ENCODE assay signal across 23 mouse cellular contexts in genomic region chr10:127103631-127104030, GRCm38 (mm10). TPM values are rescaled to one million over a fixed set of nuclear protein-coding genes. Genes with fewer than 3 reads are reported as not detected.
DNase-seq lines count a peak whose midpoint lies in the region; ATAC-seq and TF ChIP-seq lines count a peak whose summit lies in the region.
"Had no signal": no experiment of that assay in that cellular context is flagged by ENCODE, and none has a peak within 500 bp of the region (broad histone marks: within the 10 kb centered on the region; RNA-seq: fewer than 3 reads in every experiment).

No protein-coding gene starts in this region.

- H3K4me2 ChIP-seq in liver, embryonic 15.5 days, result 0 out of 2 replicates have a peak overlapping the region, but pooled peaks have one; percentile 15
- no peak overlapping the region for H3K4me2 ChIP-seq in hindbrain, embryonic 16.5 days (ENCODE audit: low read length)
- H3K4me2 ChIP-seq: embryonic facial prominence, embryonic 13.5 days; forebrain, embryonic 12.5 days; heart, embryonic 11.5 days; kidney, embryonic 15.5 days; neural tube, embryonic 12.5 days; stomach, embryonic 15.5 days had no signal

- no peak for TF ChIP-seq EP300 in MEL (IDR thresholded peaks at IDR 0.05; ENCODE audit: low read depth in 1 of 2, low read length in 2 of 2)

- peaks cover 2 to 18% of the 10 kb centered on the region in 2 experiments for H3K36me3 ChIP-seq in MEL (ENCODE audit: control insufficient read depth in 1 of 2, insufficient read depth in 2 of 2, low read length in 2 of 2)
- H3K36me3 ChIP-seq in liver, embryonic 15.5 days (replicated peaks), result peaks cover 19% of the 10 kb centered on the region
- H3K36me3 ChIP-seq in hindbrain, embryonic 16.5 days (ENCODE audit: control insufficient read depth, insufficient read depth, low read length), result peaks cover 10% of the 10 kb centered on the region

- no peak overlapping the region for H3K9ac ChIP-seq in MEL (ENCODE audit: control insufficient read depth, low read depth, low read length, poor library complexity, severe bottlenecking)
- no peak overlapping the region for H3K9ac ChIP-seq in liver, embryonic 15.5 days
- H3K9ac ChIP-seq in hindbrain, embryonic 16.5 days (ENCODE audit: low read depth, low read length), result no peak overlapping the region
- H3K9ac ChIP-seq: embryonic facial prominence, embryonic 13.5 days; forebrain, embryonic 12.5 days; kidney, embryonic 15.5 days; neural tube, embryonic 12.5 days; stomach, embryonic 15.5 days had no signal

- TF ChIP-seq RAD21 in MEL (IDR thresholded peaks at IDR 0.05; ENCODE audit: low read depth, low read length), result no peak

- no peaks in the 10 kb centered on the region for H3K9me3 ChIP-seq in MEL (replicated peaks; ENCODE audit: insufficient read depth, low read length)
- no peaks in the 10 kb centered on the region for H3K9me3 ChIP-seq in liver, embryonic 15.5 days (replicated peaks)
- no peaks in the 10 kb centered on the region for H3K9me3 ChIP-seq in hindbrain, embryonic 16.5 days (ENCODE audit: control insufficient read depth, low read length)
- H3K9me3 ChIP-seq: embryonic facial prominence, embryonic 13.5 days; forebrain, embryonic 12.5 days; kidney, embryonic 15.5 days; limb, embryonic 10.5 days; neural tube, embryonic 12.5 days; stomach, embryonic 15.5 days had no signal

- peaks cover 6 to 30% of the 10 kb centered on the region in 2 experiments for H3K4me1 ChIP-seq in MEL (ENCODE audit: control insufficient read depth in 1 of 2, insufficient read depth in 2 of 2, low read length in 2 of 2)
- H3K4me1 ChIP-seq in bone marrow, adult 2 months (ENCODE audit: control insufficient read depth, insufficient read depth, low read length), result peaks cover 6% of the 10 kb centered on the region
- peaks cover 47% of the 10 kb centered on the region for H3K4me1 ChIP-seq in liver, embryonic 15.5 days (replicated peaks)
- no peaks in the 10 kb centered on the region for H3K4me1 ChIP-seq in hindbrain, embryonic 16.5 days (ENCODE audit: control insufficient read depth, insufficient read depth, low read depth, low read length)
- H3K4me1 ChIP-seq: embryonic facial prominence, embryonic 13.5 days; forebrain, embryonic 12.5 days; kidney, embryonic 15.5 days; limb, embryonic 10.5 days; neural tube, embryonic 12.5 days; stomach, embryonic 15.5 days had no signal

- WGBS in bone marrow, adult 2 months, result 9% methylated on average over 7 of the region's 7 CpGs
- 25% methylated on average over 7 of the region's 7 CpGs for WGBS in liver, embryonic 15.5 days (ENCODE audit: insufficient replicate concordance)
- WGBS in hindbrain, embryonic 16.5 days, result 79% methylated on average over 7 of the region's 7 CpGs

- no peak overlapping the region for H3K4me3 ChIP-seq in MEL (ENCODE audit: control insufficient read depth in 1 of 2, insufficient read depth in 1 of 2, low read depth in 2 of 2, low read length in 2 of 2)
- H3K4me3 ChIP-seq in bone marrow, adult 2 months (replicated peaks; ENCODE audit: control insufficient read depth, low read depth, low read length), result peak overlapping the region; percentile 18
- H3K4me3 ChIP-seq in liver, embryonic 15.5 days (replicated peaks), result no peak overlapping the region
- H3K4me3 ChIP-seq in hindbrain, embryonic 16.5 days (ENCODE audit: low read length), result no peak overlapping the region
- H3K4me3 ChIP-seq: embryonic facial prominence, embryonic 13.5 days; erythroblast, embryonic 14.5 days; forebrain, embryonic 12.5 days; kidney, embryonic 15.5 days; limb, embryonic 10.5 days; neural tube, embryonic 12.5 days; stomach, embryonic 15.5 days had no signal

- DNase-seq in MEL (ENCODE audit: low read depth, low spot score), result peak; percentile 32
- DNase-seq in layer of hippocampus, adult 9-10 months (ENCODE audit: low spot score), result no peak
- DNase-seq: adrenal gland, postnatal 36 days; embryo, embryonic 11 days; gastrocnemius, postnatal 36 days; kidney, adult 11 months; midbrain, embryonic 14.5 days; retina, postnatal 1 day; right cerebral cortex, postnatal 25 days; thymus, postnatal 4 days had no signal

- H3K79me2 ChIP-seq in MEL (ENCODE audit: control insufficient read depth, insufficient read depth, low read length, poor library complexity), result no peaks in the 10 kb centered on the region

- no peaks in the 10 kb centered on the region for H3K27me3 ChIP-seq in MEL (ENCODE audit: control insufficient read depth in 1 of 2, insufficient read depth in 2 of 2, low read length in 2 of 2)
- H3K27me3 ChIP-seq in liver, embryonic 15.5 days, result no peaks in the 10 kb centered on the region
- H3K27me3 ChIP-seq in hindbrain, embryonic 16.5 days (replicated peaks; ENCODE audit: control insufficient read depth, insufficient read depth, low read length), result no peaks in the 10 kb centered on the region
- H3K27me3 ChIP-seq: embryonic facial prominence, embryonic 13.5 days; forebrain, embryonic 12.5 days; kidney, embryonic 15.5 days; neural tube, embryonic 12.5 days; stomach, embryonic 15.5 days had no signal

- ATAC-seq in liver, embryonic 15.5 days (ENCODE audit: insufficient read depth), result no peak
- ATAC-seq in megakaryocyte progenitor cell, adult 5-6 weeks (replicated peaks; ENCODE audit: poor library complexity), result peak; percentile 47
- ATAC-seq in hindbrain, embryonic 16.5 days, result no peak
- no peak for ATAC-seq in cerebellum, adult (ENCODE audit: insufficient number of reproducible peaks, low FRiP score, low TSS enrichment)

- TF ChIP-seq CTCF in MEL (IDR thresholded peaks at IDR 0.05 in 2 of 3, conservative IDR thresholded peaks at IDR 0.05 in 1 of 3; ENCODE audit: control insufficient read depth in 1 of 3, insufficient read depth in 1 of 3, low read depth in 2 of 3, low read length in 3 of 3, poor library complexity in 1 of 3, severe bottlenecking in 1 of 3), result no peak
- TF ChIP-seq CTCF in bone marrow, adult 2 months (IDR thresholded peaks at IDR 0.05; ENCODE audit: control insufficient read depth, insufficient read depth, low read length), result no peak

- H3K27ac ChIP-seq in MEL (ENCODE audit: control insufficient read depth, low read depth, low read length), result no peak overlapping the region
- peak overlapping the region; percentile 16 for H3K27ac ChIP-seq in bone marrow, adult 2 months (ENCODE audit: control insufficient read depth, insufficient read depth, low read depth, low read length, poor library complexity)
- no peak overlapping the region for H3K27ac ChIP-seq in liver, embryonic 15.5 days (replicated peaks)
- H3K27ac ChIP-seq in hindbrain, embryonic 16.5 days (ENCODE audit: low read depth, low read length), result no peak overlapping the region
- H3K27ac ChIP-seq: embryonic facial prominence, embryonic 13.5 days; forebrain, embryonic 12.5 days; kidney, embryonic 15.5 days; limb, embryonic 10.5 days; neural tube, embryonic 12.5 days; stomach, embryonic 15.5 days had no signal

- no peak for TF ChIP-seq POLR2A in MEL (IDR thresholded peaks at IDR 0.05; ENCODE audit: control insufficient read depth in 1 of 2, insufficient read depth in 1 of 2, low read depth in 1 of 2, low read length in 2 of 2, poor library complexity in 1 of 2)
- TF ChIP-seq POLR2A in bone marrow, adult 2 months (IDR thresholded peaks at IDR 0.05; ENCODE audit: borderline replicate concordance, control insufficient read depth, low read depth, low read length), result no peak

RNA-seq across cellular contexts. Expression of gene Os9, which starts 17.3 kb away (rescaled TPM):
- total RNA-seq in MEL (2012; rRNA removed), result 41.5 and 42.4 TPM in 2 replicates
- 10 to 100 TPM in 1 of 2 experiments, not detected in 1; 60.4 TPM for polyA plus RNA-seq in MEL (2012; ENCODE audit: insufficient read depth in 1 of 2, insufficient read length in 2 of 2, low read depth in 1 of 2, low replicate concordance in 2 of 2, missing spikeins in 1 of 2)
- 34.7 and 69.0 TPM in 2 replicates for polyA plus RNA-seq in bone marrow, adult 2 months (2011; ENCODE audit: insufficient read depth, insufficient read length, low replicate concordance, missing spikeins)
- 54.0 and 58.1 TPM in 2 replicates for polyA plus RNA-seq in liver, embryonic 15.5 days (2015; fragmentation: Nextera tagmentation; extraction: Ambion mirVana)
- 40.1 and 43.7 TPM in 2 replicates for total RNA-seq in megakaryocyte progenitor cell, adult 5-6 weeks (2015)
- total RNA-seq in megakaryocyte progenitor cell, adult 5-6 weeks (2017), result 192 and 207 TPM in 2 replicates
- 135 and 138 TPM in 2 replicates for polyA plus RNA-seq in hindbrain, embryonic 16.5 days (2015; fragmentation: Nextera tagmentation; extraction: Ambion mirVana)

RNA-seq across cellular contexts. Expression of gene Agap2, which starts 28.5 kb away (rescaled TPM):
- 0.03 and 0.04 TPM in 2 replicates for total RNA-seq in MEL (2012; rRNA removed)
- under 1 TPM in 1 of 2 experiments, not detected in 1; 0.46 TPM for polyA plus RNA-seq in MEL (2012; ENCODE audit: insufficient read depth in 1 of 2, insufficient read length in 2 of 2, low read depth in 1 of 2, low replicate concordance in 2 of 2, missing spikeins in 1 of 2)
- 11.0 and 27.3 TPM in 2 replicates for polyA plus RNA-seq in bone marrow, adult 2 months (2011; ENCODE audit: insufficient read depth, insufficient read length, low replicate concordance, missing spikeins)
- 0.35 and 0.67 TPM in 2 replicates for polyA plus RNA-seq in liver, embryonic 15.5 days (2015; fragmentation: Nextera tagmentation; extraction: Ambion mirVana)
- total RNA-seq in megakaryocyte progenitor cell, adult 5-6 weeks (2015), result 5.3 and 9.7 TPM in 2 replicates
- 37.4 and 41.4 TPM in 2 replicates for total RNA-seq in megakaryocyte progenitor cell, adult 5-6 weeks (2017)
- 3.4 and 4.2 TPM in 2 replicates for polyA plus RNA-seq in hindbrain, embryonic 16.5 days (2015; fragmentation: Nextera tagmentation; extraction: Ambion mirVana)

RNA-seq across cellular contexts. Expression of gene Tspan31, which starts 33.6 kb away (rescaled TPM):
- total RNA-seq in MEL (2012; rRNA removed), result 49.7 and 57.2 TPM in 2 replicates
- polyA plus RNA-seq in MEL (2012; ENCODE audit: insufficient read depth in 1 of 2, insufficient read length in 2 of 2, low read depth in 1 of 2, low replicate concordance in 2 of 2, missing spikeins in 1 of 2), result 10 to 100 TPM in 1 of 2 experiments, not detected in 1; 63.1 TPM
- 15.7 and 22.5 TPM in 2 replicates for polyA plus RNA-seq in bone marrow, adult 2 months (2011; ENCODE audit: insufficient read depth, insufficient read length, low replicate concordance, missing spikeins)
- 77.4 and 84.3 TPM in 2 replicates for polyA plus RNA-seq in liver, embryonic 15.5 days (2015; fragmentation: Nextera tagmentation; extraction: Ambion mirVana)
- 93.8 and 97.5 TPM in 2 replicates for total RNA-seq in megakaryocyte progenitor cell, adult 5-6 weeks (2015)
- total RNA-seq in megakaryocyte progenitor cell, adult 5-6 weeks (2017), result 67.2 and 73.0 TPM in 2 replicates
- polyA plus RNA-seq in hindbrain, embryonic 16.5 days (2015; fragmentation: Nextera tagmentation; extraction: Ambion mirVana), result 123 TPM in 2 replicates

RNA-seq across cellular contexts. Expression of gene Cdk4, which starts 40.3 kb away (rescaled TPM):
- 362 and 443 TPM in 2 replicates for total RNA-seq in MEL (2012; rRNA removed)
- 1,000 to 10,000 TPM in 1 of 2 experiments, 100 to 1,000 TPM in 1; 843 to 1,325 TPM for polyA plus RNA-seq in MEL (2012; ENCODE audit: insufficient read depth in 1 of 2, insufficient read length in 2 of 2, low read depth in 1 of 2, low replicate concordance in 2 of 2, missing spikeins in 1 of 2)
- polyA plus RNA-seq in bone marrow, adult 2 months (2011; ENCODE audit: insufficient read depth, insufficient read length, low replicate concordance, missing spikeins), result 127 and 148 TPM in 2 replicates
- 338 and 361 TPM in 2 replicates for polyA plus RNA-seq in liver, embryonic 15.5 days (2015; fragmentation: Nextera tagmentation; extraction: Ambion mirVana)
- total RNA-seq in megakaryocyte progenitor cell, adult 5-6 weeks (2015), result 781 and 827 TPM in 2 replicates
- total RNA-seq in megakaryocyte progenitor cell, adult 5-6 weeks (2017), result 536 and 567 TPM in 2 replicates
- 669 and 724 TPM in 2 replicates for polyA plus RNA-seq in hindbrain, embryonic 16.5 days (2015; fragmentation: Nextera tagmentation; extraction: Ambion mirVana)

RNA-seq across cellular contexts. Expression of gene March9, which starts 43.6 kb away (rescaled TPM):
- 2.1 and 2.3 TPM in 2 replicates for total RNA-seq in MEL (2012; rRNA removed)
- polyA plus RNA-seq in MEL (2012; ENCODE audit: insufficient read depth in 1 of 2, insufficient read length in 2 of 2, low read depth in 1 of 2, low replicate concordance in 2 of 2, missing spikeins in 1 of 2), result 1 to 10 TPM in 1 of 2 experiments, not detected in 1; 5.2 TPM
- polyA plus RNA-seq in bone marrow, adult 2 months (2011; ENCODE audit: insufficient read depth, insufficient read length, low replicate concordance, missing spikeins), result 1.6 TPM in 1 of 2 replicates, not detected in the other
- 0.03 TPM in 1 of 2 replicates, not detected in the other for polyA plus RNA-seq in liver, embryonic 15.5 days (2015; fragmentation: Nextera tagmentation; extraction: Ambion mirVana)
- 0.05 and 0.10 TPM in 2 replicates for total RNA-seq in megakaryocyte progenitor cell, adult 5-6 weeks (2015)
- total RNA-seq in megakaryocyte progenitor cell, adult 5-6 weeks (2017), result 0.08 TPM in 1 of 2 replicates, not detected in the other
- polyA plus RNA-seq in hindbrain, embryonic 16.5 days (2015; fragmentation: Nextera tagmentation; extraction: Ambion mirVana), result 5.2 and 6.0 TPM in 2 replicates
- polyA plus RNA-seq: erythroblast, embryonic 14.5 days had no signal
